Mouse (Mus musculus) brain, embryonic 14.5 days (tissue): ENCODE measurements around the gene Tacr2.

Source experiments
- CTCF ChIP-seq: fragments of 200-500 bp; IDR thresholded peaks from 2 replicates; pipeline ENCODE4 v1.5.1; 2012; ENCODE audit warnings: inconsistent platforms, mild to moderate bottlenecking, moderate library complexity, borderline replicate concordance; ENCODE audit not compliant: insufficient read depth, insufficient read length; ENCODE audit errors: extremely low read depth
- POLR2A ChIP-seq: fragments of 200-500 bp; IDR thresholded peaks from 2 replicates; pipeline ENCODE4 v1.6.1; 2012; ENCODE audit warnings: mild to moderate bottlenecking, inconsistent platforms, borderline replicate concordance; ENCODE audit not compliant: poor library complexity, insufficient read depth, insufficient read length, severe bottlenecking; ENCODE audit errors: extremely low read depth

DNA sequence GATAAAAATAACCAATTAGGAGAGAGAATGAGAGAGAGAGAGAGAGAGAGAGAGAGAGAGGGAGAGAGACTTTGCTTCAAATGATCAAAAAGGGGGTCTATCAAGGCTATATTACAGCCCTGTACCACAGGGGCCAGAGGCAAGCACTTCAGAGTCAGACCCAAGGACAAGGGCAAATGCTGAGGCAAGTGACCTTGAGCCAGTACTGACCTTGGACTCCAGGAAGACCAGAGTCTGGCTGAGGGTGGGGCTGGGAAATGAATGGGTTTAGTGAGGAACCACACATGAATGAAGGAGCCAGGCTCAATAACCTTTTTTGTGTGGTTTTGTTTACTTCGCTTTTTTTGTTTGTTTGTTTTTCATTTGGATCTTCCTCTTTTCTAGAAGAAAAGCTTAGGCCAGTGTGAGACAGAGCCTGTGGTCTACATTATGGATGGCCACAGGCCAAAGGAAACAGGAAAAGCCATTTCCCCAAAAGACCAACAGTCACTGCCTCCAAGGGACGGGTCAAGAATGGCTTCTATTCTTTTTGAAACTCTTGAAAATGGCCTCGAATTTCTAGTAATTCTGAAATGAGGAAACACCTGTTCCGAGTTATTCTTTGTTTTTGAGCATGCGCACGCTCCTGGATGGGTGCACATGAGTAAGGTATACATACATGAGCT lies 35.4 kb downstream of the Tacr2 start:
- no peak for TF ChIP-seq CTCF
- TF ChIP-seq POLR2A: no peak
